Mouse (Mus musculus) granulocyte monocyte progenitor cell, adult 5-6 weeks (primary cell): Measurements from ENCODE around the gene Sugp1. TPM values are rescaled to one million over a fixed set of nuclear protein-coding genes. Genes with fewer than 3 reads are reported as not detected.
A peak's percentile ranks its signal among the peaks of the same experiment; 100 is the strongest.
"Not testable (repeated sequence)": the region's sequence is repeated elsewhere in the genome, so short reads cannot be mapped to it uniquely, and the experiment has no call there.

Experiments
- ATAC-seq: replicated peaks from 2 replicates; pipeline ENCODE4 v1.8.0; 2016; ENCODE audit warnings: mild to moderate bottlenecking, moderate TSS enrichment, inconsistent platforms; ENCODE audit not compliant: poor library complexity, severe bottlenecking
- total RNA-seq, 2 experiments: library from RNA; stranded (forward) in 1 of 2; stranded (reverse) in 1 of 2; fragments of 200-712, 200-1000 nt in 1 of 2; fragments of >200 nt in 1 of 2; fragmentation: Nextera tagmentation in 1 of 2; gene quantifications; 2 replicates each; pipeline ENCODE4 v1.2.3; 2014 to 2017

The Sugp1 gene
- 18.4 and 22.6 TPM in 2 replicates for total RNA-seq (2014; fragmentation: Nextera tagmentation)
- total RNA-seq (2017): 24.3 and 26.0 TPM in 2 replicates

DNA sequence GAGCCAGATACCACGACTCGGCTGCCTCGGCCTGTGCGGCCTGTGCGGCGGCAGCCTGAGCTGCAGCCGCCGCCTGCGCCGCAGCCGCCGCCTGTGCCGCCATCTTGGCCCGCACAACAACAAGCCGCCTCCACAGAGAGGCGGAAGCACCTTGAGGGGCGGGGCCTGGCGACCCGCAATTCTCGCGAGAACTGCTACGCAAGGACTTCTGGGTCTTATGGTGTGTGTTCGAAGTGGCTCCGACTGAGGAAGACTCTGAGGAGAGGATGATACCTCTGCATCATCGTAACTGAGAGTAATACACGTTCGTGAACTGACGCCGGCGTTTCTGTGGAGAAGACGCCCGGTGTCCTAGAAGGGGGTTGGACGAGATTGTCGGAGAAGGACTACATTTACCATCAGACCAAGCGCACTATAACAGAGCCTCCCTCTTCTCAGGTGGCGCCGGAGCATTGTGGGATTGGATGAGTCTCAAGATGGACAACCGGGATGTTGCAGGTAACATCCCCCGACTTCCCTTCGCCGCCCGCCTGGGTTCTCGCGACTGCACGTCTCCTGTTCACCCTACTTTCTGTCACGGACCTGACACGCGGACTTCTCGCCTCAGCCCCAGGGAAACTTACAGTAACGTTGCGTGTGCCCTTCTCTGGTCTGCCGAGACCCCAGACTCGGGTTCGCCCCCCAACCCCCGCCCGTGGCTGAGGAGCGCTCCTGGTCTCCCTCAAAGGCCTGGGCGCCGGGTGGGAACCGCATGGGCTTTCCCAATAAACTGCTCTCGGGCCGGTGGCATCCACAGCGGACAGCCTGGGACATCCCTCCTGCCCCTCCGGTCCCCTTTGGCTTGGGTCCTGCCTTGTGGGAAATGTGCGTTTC is at the start of gene Sugp1, which contains the start of gene Mau2:
Gene Sugp1, plus strand, starts transcription at position 231 of the 873 bp plus-strand sequence.
Gene Mau2, minus strand, starts transcription at position 152 of the 873 bp plus-strand sequence.
- ATAC-seq: peak; percentile 91

DNA sequence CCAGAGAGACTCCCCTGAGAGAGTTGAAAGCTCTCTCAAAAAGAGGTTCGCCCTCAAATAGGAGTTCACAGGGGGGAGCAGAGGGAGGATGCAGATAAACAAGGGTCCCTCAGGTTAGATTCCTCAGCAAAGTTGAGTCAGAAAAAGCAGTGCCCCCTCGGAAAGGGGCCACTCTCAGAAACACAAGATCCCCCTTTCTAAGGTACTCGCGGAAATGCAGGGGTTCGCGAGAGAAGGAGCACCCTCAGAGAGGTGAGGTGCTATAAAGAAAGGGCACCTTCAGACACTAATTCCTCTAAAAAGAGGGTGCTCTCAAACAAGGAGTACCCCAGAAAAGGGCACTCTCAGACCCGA is 47.2 kb upstream of the Sugp1 start:
- no peak for ATAC-seq

DNA sequence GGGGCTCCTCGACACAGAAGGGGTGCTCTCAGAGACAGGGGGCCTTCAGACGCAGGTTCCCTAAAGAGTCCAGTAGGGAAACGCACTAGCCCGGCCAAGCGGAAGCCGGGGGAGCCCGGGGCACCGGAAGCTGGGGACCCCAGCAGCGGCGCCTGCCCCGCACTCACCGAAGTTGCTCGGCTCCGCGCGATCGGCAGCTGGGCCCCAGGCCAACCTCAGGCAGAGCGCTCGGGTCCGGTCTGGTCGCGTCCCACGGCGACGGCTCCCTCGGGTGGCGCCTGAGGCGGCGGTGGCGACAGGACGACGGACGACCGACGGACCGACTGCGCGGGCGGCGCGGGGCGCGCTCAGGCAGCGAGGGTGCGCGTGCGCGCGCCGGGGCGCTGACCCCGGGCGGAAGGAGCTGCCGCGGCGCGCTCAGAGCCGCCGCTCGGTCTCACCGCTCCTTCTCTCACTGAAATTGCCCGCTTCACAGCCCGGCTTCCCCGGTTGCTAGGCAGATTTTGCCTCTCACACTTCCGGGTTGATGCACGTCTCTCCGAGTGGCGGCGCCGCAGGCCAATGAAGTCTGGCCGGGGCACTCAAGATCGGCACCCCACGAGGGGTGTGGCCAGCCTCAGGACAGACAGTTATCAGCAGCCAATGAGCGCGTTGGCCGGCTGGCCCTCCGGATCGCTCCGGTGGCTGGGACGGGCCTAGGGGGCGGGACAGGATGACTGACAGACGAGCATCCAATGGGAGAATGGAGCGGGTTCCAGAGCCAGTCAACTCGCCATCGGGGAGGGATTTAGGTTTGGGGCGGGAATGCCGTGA is 46.6 kb upstream of the Sugp1 start, which contains the start of gene Gatad2a:
Gene Gatad2a, minus strand, starts transcription at position 609 of the 813 bp plus-strand sequence.
- ATAC-seq: peak; percentile 86

DNA sequence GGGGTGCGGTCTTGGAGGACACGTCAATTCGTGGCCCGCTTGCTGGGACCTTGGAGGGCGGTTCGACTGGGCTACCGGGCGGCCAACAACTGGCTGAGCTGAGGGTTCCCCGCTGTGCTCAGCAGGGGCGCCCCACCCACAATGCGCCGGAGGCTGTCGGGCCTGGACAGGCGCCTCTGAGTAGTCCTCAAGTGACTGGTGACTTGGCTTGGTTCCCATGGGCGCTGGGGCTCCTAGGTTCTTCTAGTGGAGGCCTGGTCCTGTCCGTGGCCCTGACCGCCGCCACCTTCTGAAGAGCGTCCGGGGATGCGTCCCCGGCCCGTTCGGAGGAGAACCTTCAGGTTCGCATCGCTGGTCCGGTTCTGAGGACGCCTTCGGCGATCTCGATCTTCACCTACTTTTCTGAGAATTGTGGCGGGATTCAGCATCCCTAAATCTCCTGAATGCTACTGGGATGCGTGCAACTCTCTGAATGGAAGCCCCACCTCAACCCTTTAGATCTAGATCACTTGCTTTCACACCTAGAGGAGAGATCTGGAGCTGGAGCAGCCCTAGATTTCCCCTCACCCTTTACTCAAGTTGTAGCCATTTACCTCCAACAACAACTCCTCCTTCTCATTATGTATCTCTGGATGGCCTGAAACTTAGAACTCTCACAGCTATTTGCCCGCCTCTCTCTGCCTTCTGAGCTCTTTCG is 45.9 kb upstream of the Sugp1 start:
- ATAC-seq: no peak

DNA sequence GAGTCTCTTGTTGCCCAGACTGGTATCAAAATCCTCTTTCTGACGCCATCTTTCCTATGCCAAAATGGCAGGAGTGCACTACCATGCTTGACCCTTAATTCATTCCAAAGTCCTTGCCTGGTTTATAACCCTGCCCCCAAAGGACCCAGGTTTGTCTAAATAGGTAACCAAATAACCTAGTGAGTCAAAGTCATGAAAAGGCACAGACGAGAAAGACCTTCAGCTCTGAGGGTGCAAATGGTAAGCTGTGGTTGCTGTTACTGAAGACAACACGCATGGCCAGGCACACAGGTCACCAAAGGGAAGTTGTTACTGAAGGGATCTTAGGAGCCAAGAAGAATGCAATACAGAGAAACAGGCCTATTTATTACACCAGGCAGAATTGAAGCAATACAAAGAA is 43.9 kb upstream of the Sugp1 start:
- no peak for ATAC-seq

DNA sequence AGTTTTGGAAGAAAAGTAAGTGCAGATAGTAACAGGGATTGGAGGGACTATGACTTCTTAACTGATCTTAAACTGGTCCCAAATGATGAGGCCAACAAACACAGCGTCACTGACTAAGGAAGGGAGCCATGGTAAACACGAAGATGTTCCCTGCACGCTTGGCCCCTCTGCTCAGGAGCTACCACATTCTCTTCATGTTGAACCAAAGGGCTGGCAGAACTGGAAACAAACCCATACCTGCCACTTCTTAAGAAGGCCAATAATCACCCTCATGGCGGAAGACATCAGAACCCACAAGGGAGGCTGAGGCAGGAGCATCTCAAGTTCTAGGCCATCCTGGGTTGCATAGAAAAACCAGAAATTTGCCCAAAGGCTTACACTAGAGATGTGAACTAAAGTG is 43.4 kb upstream of the Sugp1 start:
- ATAC-seq: no peak

DNA sequence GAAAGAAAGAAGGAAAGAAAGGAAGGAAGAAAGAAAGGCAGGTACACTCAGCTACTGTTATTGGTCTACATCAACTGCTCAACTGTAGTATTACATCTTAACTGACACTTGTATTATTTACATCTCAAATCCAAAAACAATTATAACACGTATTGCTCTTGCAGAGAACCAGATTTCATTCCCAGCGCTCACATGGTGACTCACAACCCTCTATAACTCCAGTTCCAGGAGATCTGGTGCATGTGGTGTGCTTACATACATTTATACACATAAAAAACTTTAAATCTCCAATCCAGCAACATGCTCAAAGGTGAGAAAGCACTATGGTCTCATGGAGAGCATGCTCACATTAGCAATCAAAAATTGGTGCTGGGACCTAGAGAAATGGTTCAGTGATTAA is 42.4 kb upstream of the Sugp1 start:
- no peak for ATAC-seq

DNA sequence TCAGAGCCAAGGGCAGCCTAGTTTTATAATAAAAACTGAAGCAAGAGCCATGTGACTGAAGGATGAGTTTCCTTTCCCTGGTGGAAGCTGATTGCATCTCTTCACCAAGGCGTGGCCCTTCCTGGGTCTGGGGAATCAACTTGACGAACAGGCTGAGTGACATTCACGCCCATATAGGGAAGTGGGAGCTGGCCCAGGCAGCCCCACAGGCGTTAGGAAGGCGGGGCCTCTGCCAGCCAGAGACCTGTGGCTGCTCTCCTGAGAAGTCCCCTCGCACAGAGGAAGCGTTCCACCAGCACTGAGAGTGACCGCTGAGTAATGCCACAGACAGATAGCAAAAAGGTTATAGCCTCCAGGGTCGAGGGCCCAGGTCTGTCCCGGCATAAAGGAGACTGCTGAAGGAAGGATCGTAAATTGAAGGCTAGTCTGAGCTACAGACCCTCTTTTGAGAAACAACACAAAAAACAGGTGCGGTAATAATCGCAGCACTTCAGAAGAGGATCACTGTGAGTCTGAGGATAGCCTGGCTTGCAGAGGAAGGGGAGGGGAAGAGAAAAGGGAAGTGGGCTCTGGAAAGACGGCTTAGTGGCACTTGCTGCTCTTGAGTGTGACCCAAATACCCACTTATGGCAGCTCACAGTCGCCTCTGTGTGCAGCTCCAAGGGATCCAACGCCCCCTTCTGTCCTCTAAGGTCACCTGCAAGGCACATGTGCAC is 41.3 kb upstream of the Sugp1 start:
- peak; percentile 88 for ATAC-seq

DNA sequence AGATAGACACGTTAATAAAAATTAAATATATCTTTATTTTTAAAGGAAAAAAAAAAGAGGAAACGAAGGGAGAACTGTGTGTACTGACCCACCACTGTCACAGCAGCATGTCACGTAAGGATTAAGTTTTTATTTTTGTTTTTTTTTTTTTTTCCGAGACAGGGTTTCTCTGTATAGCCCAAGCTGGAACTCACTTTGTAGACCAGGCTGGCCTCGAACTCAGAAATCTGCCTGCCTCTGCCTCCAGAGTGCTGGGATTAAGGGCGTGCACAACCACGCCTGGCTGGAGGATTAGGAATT is 40.8 kb upstream of the Sugp1 start:
- ATAC-seq: not testable (repeated sequence)

DNA sequence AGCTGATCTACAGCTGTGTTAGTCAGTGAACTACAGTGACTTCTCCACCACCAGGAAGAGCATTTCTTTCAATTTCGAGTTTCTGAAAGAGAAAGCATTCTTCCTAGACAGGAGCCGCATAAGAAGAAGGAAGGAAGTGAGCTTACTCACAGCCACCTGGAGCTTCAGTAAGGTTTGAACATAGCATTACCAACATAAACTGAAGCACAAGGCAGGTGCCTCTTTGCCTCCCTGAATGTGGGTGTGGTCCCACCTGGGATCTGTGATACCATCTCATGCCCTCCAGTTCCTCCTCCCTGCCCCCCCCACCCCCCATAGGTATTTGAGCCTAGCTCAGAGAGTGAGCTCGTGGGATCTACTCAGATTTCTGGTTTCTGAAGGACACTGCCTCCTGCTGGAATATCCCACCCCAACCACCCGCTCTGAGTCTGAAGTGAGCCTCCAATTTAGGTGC is 39.4 kb upstream of the Sugp1 start:
- peak; percentile 25 for ATAC-seq

DNA sequence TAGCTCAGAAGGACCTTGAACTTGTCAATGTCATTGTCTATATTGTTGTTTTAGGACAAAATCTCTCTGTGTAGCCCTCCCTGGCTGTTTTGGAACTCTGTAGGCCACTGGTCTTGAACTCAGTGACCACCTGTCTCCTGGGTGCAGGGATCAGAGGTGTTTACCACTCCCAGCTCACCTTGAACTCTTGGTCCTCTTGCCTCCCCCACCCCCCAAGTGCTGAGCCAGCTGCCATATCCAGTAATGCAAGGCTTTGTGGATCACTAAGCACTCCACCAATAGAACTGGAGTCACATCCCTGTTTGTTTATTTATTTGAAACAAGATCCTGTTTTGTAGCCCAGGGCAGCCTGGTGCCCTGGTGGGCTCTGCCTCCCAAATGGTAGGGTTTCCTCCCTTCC is 38.3 kb upstream of the Sugp1 start:
- no peak for ATAC-seq

DNA sequence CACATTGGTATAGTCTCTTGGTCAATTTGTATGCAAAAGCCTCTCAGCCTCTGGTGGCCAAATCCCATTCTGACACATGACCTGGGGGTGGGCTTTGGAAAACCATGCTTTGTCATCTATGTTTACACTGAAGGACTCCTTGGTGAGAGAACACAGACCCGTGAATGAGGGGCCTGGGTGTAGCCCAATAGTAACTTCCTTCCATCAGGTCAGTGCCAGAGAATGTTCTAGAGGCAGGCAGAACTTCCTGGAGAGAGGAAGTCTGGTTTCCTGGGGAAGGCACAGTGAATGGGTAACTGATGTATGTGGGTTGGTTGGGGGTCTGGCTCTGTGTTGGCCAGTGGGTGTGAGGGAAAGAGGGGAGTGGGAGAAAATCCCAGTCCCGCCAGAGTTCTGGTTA is 37.4 kb upstream of the Sugp1 start:
- ATAC-seq: no peak

DNA sequence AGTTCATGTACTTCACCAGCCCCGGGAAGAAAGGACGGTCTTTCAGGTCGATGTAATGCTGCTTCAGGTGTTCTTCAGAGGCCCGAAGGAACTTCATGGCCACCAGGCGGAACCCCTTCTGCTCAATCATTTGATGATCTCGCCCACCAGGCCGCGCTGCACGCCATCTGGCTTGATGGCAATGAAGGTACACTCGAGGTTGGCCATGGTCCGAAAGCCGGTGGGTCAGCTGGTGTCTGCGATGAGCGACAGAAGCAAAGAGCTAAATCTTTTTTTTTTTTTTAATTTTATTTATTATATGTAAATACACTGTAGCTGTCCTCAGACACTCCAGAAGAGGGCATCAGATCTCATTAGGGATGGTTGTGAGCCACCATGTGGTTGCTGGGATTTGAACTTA is 31.8 kb upstream of the Sugp1 start:
- ATAC-seq: not testable (repeated sequence)

DNA sequence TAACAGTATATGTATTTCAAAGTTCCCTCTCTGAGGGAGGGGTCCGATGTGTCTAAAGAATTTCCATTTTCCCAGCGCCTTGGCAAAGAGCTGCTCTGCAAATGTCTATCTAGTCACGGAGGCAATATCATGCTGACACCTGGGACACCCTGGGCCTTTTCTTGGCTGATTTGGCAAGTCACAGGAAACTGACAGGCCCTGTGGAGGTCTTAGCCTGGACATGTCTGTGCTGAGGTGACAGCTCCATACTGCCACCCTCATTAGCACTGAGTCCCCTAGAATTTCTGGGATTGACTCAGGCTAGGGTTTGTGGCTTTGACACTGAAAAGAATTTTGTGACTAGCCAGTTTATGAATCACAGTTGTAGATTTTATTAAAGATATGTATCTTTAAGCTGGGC is 30.3 kb upstream of the Sugp1 start:
- ATAC-seq: no peak

DNA sequence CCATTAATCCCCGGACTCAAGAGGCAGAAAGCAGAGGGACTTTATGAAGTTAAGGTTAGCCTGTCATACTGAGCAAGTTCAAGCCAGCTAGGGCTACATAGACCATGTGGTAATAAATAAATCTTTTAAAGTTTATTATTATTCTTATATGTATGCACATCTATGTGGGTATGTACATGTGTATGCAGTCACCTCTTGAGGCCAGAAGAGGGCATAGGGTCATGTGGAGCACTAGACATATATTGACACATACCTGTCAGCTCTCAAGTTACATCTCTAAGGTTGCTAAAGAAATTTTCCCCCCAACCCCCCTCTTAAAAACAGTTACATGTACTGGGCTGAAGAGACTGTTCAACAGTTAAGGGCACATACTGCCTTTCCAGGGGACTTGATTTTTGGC is 29.9 kb upstream of the Sugp1 start:
- ATAC-seq: peak; percentile 63

DNA sequence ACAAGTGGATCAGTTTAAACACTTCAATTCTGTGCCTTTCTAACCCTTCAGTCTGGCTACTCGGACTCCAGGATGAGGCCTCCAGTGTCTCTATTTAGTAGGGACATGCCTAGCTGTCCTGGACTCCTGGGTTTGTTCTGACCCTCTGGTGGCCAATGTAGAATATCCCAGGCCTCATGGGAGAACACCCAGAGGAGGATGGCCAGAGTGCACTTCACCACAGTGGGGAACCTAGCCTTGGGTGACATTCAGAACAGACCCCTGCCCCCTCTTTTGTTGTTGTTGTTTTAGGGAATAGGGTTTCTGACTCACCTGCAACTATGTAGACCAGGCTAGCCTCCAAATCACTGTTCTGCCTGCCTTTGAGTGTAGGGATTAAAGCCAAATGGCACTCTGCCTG is 27.6 kb upstream of the Sugp1 start:
- no peak for ATAC-seq

DNA sequence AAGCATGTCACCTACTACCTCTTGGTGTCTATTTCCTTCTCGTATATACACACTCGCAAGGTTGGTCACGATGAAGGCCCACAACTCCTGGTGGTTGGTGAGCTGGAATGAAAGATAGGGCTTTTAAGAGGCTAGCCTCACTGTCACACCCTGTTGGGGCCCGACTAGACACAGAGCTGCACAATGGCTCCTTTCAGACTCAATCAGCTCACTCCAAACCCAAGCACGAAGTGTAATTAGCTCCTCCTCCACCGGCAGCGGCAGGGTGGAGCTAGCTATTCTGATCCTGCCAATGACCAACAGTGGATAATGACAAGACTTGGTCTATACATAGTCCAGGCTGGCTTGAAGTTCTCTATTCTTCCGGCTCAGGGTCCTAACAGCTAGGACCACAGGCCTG is 19.0 kb upstream of the Sugp1 start:
- no peak for ATAC-seq

DNA sequence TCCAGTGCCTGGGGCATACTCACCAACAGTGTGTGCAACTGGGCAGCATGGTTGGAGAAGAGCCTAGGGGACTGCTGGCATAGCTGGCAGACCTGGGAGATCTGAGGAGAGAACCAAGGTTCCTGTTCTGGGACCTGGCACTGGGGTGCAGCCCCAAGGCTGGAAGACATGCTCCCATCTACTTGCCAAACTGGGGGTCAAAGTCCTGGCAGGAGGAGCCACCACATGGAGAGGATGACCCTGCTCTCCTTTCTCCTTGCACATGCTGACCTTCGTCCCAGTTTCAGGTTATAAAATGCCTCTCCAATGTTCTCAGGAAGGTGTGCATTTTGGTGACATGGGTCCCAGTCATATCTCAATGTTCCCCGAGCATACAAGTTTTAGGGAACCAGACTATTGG is 16.5 kb upstream of the Sugp1 start:
- ATAC-seq: no peak

DNA sequence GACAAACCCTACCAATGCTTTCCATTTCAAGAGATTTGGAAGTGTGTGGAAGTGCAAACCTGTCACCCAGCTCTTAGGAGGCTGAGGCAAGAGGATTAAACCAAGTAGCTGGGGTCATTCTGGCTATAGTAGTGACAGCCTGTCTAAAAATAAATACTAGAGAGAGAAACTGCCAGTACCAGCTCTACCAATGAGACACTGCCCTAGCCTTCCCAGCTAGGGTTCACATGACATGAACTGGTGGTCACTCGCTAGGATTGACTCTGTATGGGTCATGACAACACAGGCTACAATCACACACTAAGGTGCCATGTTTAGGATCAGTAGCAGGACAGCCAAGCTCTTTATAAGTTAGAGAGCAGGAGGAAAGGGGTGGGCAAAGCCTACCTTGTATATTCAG is 12.4 kb upstream of the Sugp1 start:
- ATAC-seq: no peak

DNA sequence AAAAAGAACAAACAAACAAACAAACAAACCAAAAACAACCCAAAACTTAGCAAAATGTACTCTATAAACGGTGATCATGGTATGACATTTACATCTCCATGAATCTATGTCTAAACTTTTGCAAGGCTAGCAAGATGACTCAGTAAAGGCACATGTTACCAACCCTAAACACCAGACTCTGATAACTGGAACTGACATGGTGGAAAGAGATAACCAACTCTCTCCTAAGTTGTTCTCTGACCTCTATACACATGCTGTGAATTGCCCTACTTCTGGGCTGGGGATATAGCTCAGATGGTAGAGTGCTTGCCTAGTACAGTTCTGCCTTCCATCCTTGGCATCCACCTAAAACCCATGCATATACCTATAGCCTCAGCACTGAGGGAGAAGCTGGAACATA is 4.6 kb upstream of the Sugp1 start:
- ATAC-seq: no peak
